Mouse (Mus musculus): ENCODE data around the gene Tnfrsf18. TPM values are rescaled to one million over a fixed set of nuclear protein-coding genes. Genes with fewer than 3 reads are reported as not detected.

Gene Tnfrsf18
- total and polyA plus RNA-seq, 3 experiments = 9.3 to 16.2 TPM; not detected in 1

DNA sequence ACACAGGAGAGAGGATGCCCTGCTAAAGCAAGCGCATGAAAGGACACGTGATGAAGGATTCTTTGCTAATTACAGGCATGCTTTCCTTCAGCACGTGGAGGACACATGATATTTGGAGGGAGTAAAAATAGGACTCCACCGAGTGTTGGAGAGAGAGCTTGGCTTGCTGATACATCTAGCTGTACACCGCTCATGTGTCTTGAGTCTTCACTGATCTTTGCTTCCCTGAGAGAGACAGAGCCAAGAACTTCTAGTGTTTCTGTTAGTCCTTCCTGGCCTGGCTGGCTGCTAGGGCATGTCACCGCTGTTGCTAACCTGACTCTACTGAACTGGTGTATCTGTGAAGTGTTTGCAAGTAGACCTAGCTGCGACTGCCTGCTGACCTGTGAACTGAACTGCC, 1.8 kb upstream of the Tnfrsf18 start:
- H3K4me3 ChIP-seq (ENCODE audit: control insufficient read depth in 1 of 2, insufficient read depth in 1 of 2, low read depth in 2 of 2, low read length in 2 of 2) = no peak overlapping the region
- H3K4me1 ChIP-seq (ENCODE audit: control insufficient read depth in 1 of 2, insufficient read depth in 2 of 2, low read length in 2 of 2) = peaks cover 8 to 32% of the 10 kb centered on the region in 2 experiments

DNA sequence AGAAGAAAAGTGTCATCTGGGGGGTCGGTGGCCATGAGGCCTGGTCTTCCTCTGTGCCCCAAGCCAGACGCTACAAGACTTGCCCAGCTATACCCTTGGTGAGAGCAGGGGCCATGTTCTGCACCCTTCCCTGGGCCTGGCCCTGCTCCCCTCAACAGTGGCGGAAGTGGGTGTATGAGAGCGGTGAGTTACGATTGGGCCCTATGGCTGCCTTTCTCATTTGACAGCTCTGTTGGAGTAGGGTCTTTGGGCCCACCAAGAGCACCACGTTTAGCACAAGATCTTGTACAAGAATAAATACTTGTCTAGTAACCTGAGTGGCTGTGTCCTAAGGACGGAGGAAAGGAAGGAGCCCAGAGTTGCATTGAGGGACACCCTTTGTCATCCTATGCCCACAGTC, 2.6 kb downstream of the Tnfrsf18 start:
- Histone ChIP-seq H3K9me3 (replicated peaks; ENCODE audit: insufficient read depth, low read length) (no peaks in the 10 kb centered on the region), H3K27me3 (ENCODE audit: control insufficient read depth in 1 of 2, insufficient read depth in 2 of 2, low read length in 2 of 2) (no peaks in the 10 kb centered on the region), H3K4me3 (ENCODE audit: control insufficient read depth in 1 of 2, insufficient read depth in 1 of 2, low read depth in 2 of 2, low read length in 2 of 2) (no peak overlapping the region), H3K9ac (ENCODE audit: control insufficient read depth, low read depth, low read length, poor library complexity, severe bottlenecking) (no peak overlapping the region), H3K4me1 (ENCODE audit: control insufficient read depth in 1 of 2, insufficient read depth in 2 of 2, low read length in 2 of 2) (peaks cover 19 to 40% of the 10 kb centered on the region in 2 experiments), H3K79me2 (ENCODE audit: control insufficient read depth, insufficient read depth, low read length, poor library complexity) (no peaks in the 10 kb centered on the region), H3K36me3 (ENCODE audit: control insufficient read depth in 1 of 2, insufficient read depth in 2 of 2, low read length in 2 of 2) (peaks cover 0 to 24% of the 10 kb centered on the region in 2 experiments; a peak in 2 of 4 replicates), H3K27ac (ENCODE audit: control insufficient read depth, low read depth, low read length) (no peak overlapping the region)
- no peak for DNase-seq (ENCODE audit: low read depth, low spot score)
- TF ChIP-seq ZNF384 (IDR thresholded peaks at IDR 0.05; ENCODE audit: low read depth, low read length) (no peak), MAZ (IDR thresholded peaks at IDR 0.05; ENCODE audit: low read depth, low read length) (no peak), NRF1 (IDR thresholded peaks at IDR 0.05; ENCODE audit: insufficient read depth, low read depth, low read length, poor library complexity, severe bottlenecking) (no peak), ZC3H11A (IDR thresholded peaks at IDR 0.05; ENCODE audit: low read depth, low read length) (no peak), CTCF (IDR thresholded peaks at IDR 0.05 in 2 of 3, conservative IDR thresholded peaks at IDR 0.05 in 1 of 3; ENCODE audit: control insufficient read depth in 1 of 3, insufficient read depth in 1 of 3, low read depth in 2 of 3, low read length in 3 of 3, poor library complexity in 1 of 3, severe bottlenecking in 1 of 3) (no peak), ETS1 (IDR thresholded peaks at IDR 0.05; ENCODE audit: low read depth, low read length) (no peak), E2F4 (IDR thresholded peaks at IDR 0.05; ENCODE audit: borderline replicate concordance, low read depth, low read length) (no peak), POLR2AphosphoS5 (IDR thresholded peaks at IDR 0.05; ENCODE audit: borderline replicate concordance, low read depth, low read length) (no peak), CHD1 (IDR thresholded peaks at IDR 0.05; ENCODE audit: low read depth, low read length) (no peak), MYB (IDR thresholded peaks at IDR 0.05; ENCODE audit: low read depth, low read length) (no peak), CHD2 (IDR thresholded peaks at IDR 0.05; ENCODE audit: low read length) (no peak), KAT2A (conservative IDR thresholded peaks at IDR 0.05; ENCODE audit: low read depth, low read length) (no peak), ZMIZ1 (IDR thresholded peaks at IDR 0.05; ENCODE audit: low read depth, low read length) (no peak), USF2 (IDR thresholded peaks at IDR 0.05; ENCODE audit: borderline replicate concordance in 1 of 2, insufficient read depth in 1 of 2, low read depth in 1 of 2, low read length in 2 of 2) (no peak), TCF12 (IDR thresholded peaks at IDR 0.05; ENCODE audit: low read depth, low read length) (no peak), USF1 (IDR thresholded peaks at IDR 0.05; ENCODE audit: low read depth, low read length) (no peak), SIN3A (IDR thresholded peaks at IDR 0.05; ENCODE audit: low read length) (no peak)

More for the DNA sequence above, 1.8 kb upstream of the Tnfrsf18 start:
- no peak for DNase-seq (ENCODE audit: low read depth, low spot score)
- Histone ChIP-seq H3K27ac (ENCODE audit: control insufficient read depth, low read depth, low read length) (no peak overlapping the region), H3K36me3 (ENCODE audit: control insufficient read depth in 1 of 2, insufficient read depth in 2 of 2, low read length in 2 of 2) (peaks cover 0 to 23% of the 10 kb centered on the region in 2 experiments; a peak in 2 of 4 replicates), H3K27me3 (ENCODE audit: control insufficient read depth in 1 of 2, insufficient read depth in 2 of 2, low read length in 2 of 2) (no peaks in the 10 kb centered on the region), H3K9ac (ENCODE audit: control insufficient read depth, low read depth, low read length, poor library complexity, severe bottlenecking) (no peak overlapping the region), H3K9me3 (replicated peaks; ENCODE audit: insufficient read depth, low read length) (no peaks in the 10 kb centered on the region), H3K79me2 (ENCODE audit: control insufficient read depth, insufficient read depth, low read length, poor library complexity) (no peaks in the 10 kb centered on the region)
- TF ChIP-seq CHD2 (IDR thresholded peaks at IDR 0.05; ENCODE audit: low read length) = no peak
- TF ChIP-seq MYB (IDR thresholded peaks at IDR 0.05; ENCODE audit: low read depth, low read length) = no peak
- no peak for TF ChIP-seq NRF1 (IDR thresholded peaks at IDR 0.05; ENCODE audit: insufficient read depth, low read depth, low read length, poor library complexity, severe bottlenecking)
- TF ChIP-seq USF1 (IDR thresholded peaks at IDR 0.05; ENCODE audit: low read depth, low read length) = no peak
- no peak for TF ChIP-seq ETS1 (IDR thresholded peaks at IDR 0.05; ENCODE audit: low read depth, low read length)
- no peak for TF ChIP-seq CHD1 (IDR thresholded peaks at IDR 0.05; ENCODE audit: low read depth, low read length)
- no peak for TF ChIP-seq USF2 (IDR thresholded peaks at IDR 0.05; ENCODE audit: borderline replicate concordance in 1 of 2, insufficient read depth in 1 of 2, low read depth in 1 of 2, low read length in 2 of 2)
- TF ChIP-seq EP300 (IDR thresholded peaks at IDR 0.05; ENCODE audit: low read depth in 1 of 2, low read length in 2 of 2) = no peak
- TF ChIP-seq JUND (IDR thresholded peaks at IDR 0.05; ENCODE audit: low read depth, low read length) = no peak
- TF ChIP-seq MAFK (IDR thresholded peaks at IDR 0.05; ENCODE audit: borderline replicate concordance, low read depth, low read length) = no peak
- no peak for TF ChIP-seq GATA1 (IDR thresholded peaks at IDR 0.05; ENCODE audit: low read depth, low read length)
- TF ChIP-seq KAT2A (conservative IDR thresholded peaks at IDR 0.05; ENCODE audit: low read depth, low read length) = no peak
- TF ChIP-seq TCF12 (IDR thresholded peaks at IDR 0.05; ENCODE audit: low read depth, low read length) = no peak
